Mouse (Mus musculus) heart, adult 2 months (tissue): ENCODE data around the gene Tbc1d1. TPM values are rescaled to one million over a fixed set of nuclear protein-coding genes. Genes with fewer than 3 reads are reported as not detected.
A peak's percentile ranks its signal among the peaks of the same experiment; 100 is the strongest.

Experiments
- DNase-seq, 2 experiments: peaks; one replicate each; pipeline ENCODE4 v3.0.0; 2021
- H3K27ac ChIP-seq: fragments of 200-600 bp; 2 replicates; pipeline ENCODE4 v1.8.1; 2022
- H3K27me3 ChIP-seq: fragments of 200-500 bp; 2 replicates; pipeline ENCODE4 v1.6.1; 2012; ENCODE audit warnings: mild to moderate bottlenecking, low read length, inconsistent platforms, mixed read lengths; ENCODE audit not compliant: control insufficient read depth, insufficient read depth
- H3K36me3 ChIP-seq: fragments of 200-500 bp; 2 replicates; pipeline ENCODE4 v1.6.1; 2012; ENCODE audit warnings: low read length, inconsistent platforms; ENCODE audit not compliant: control insufficient read depth, insufficient read depth
- H3K4me1 ChIP-seq: fragments of 200-500 bp; 2 replicates; pipeline ENCODE4 v1.6.1; 2011; ENCODE audit warnings: low read length; ENCODE audit not compliant: control insufficient read depth, insufficient read depth
- H3K4me3 ChIP-seq: fragments of 200-600 bp; 2 replicates; pipeline ENCODE4 v1.8.1; 2022
- H3K79me2 ChIP-seq: fragments of 200-500 bp; replicated peaks from 2 replicates; pipeline ENCODE4 v1.6.1; 2012; ENCODE audit warnings: mild to moderate bottlenecking, inconsistent platforms, low read length, moderate library complexity, mixed read lengths; ENCODE audit not compliant: control insufficient read depth, insufficient read depth
- H3K9ac ChIP-seq: fragments of 200-500 bp; 2 replicates; pipeline ENCODE4 v1.6.1; 2012; ENCODE audit warnings: low read depth, mild to moderate bottlenecking, control low read depth, inconsistent platforms, low read length, mixed read lengths
- CTCF ChIP-seq: fragments of 200-600 bp; IDR thresholded peaks from 2 replicates; pipeline ENCODE4 v1.8.1; 2022; ENCODE audit warnings: antibody characterized with exemption, mild to moderate bottlenecking, moderate library complexity
- EP300 ChIP-seq: fragments of 200-500 bp; IDR thresholded peaks from 2 replicates; pipeline ENCODE4 v1.6.1; 2011; ENCODE audit warnings: low read depth, low read length, control low read depth; ENCODE audit not compliant: insufficient read depth
- POLR2A ChIP-seq: fragments of 200-500 bp; IDR thresholded peaks from 2 replicates; pipeline ENCODE4 v1.6.1; 2011; ENCODE audit warnings: mild to moderate bottlenecking, low read depth, low read length, control low read depth; ENCODE audit not compliant: insufficient read depth
- WGBS: fragments of 180-500 bp; shearing (Covaris S2); methylation state at CpG from one replicate; pipeline ENCODE4 v1.1.7; 2018; 5-methylcytosine and 5-hydroxymethylcytosine counted together
- intact Hi-C: fragments of 180-260 bp; cut with DNase I; formaldehyde crosslinking; loops from one replicate; pipeline ENCODE4 v1.15.1; 2025
- polyA plus RNA-seq: library from polyadenylated mRNA; depleted of rRNA; stranded (reverse); fragments of >200 nt; gene quantifications from 2 replicates; pipeline ENCODE4 v1.2.3, GENCODE M21; 2012
- total RNA-seq, 2 experiments: library from RNA; stranded (reverse); gene quantifications; 2 replicates each; pipeline ENCODE4 v1.2.3; 2021

Tbc1d1 gene
- total and polyA plus RNA-seq, 3 experiments: 13.2 to 22.1 (median 13.6) TPM

GRCm38 (mm10) chr5:64282594-64282993 lies 126.5 kb downstream of the Tbc1d1 start:
- TF ChIP-seq POLR2A: no peak
- no peak for TF ChIP-seq CTCF
- WGBS: 67% methylated on average over 4 of the region's 4 CpGs
- peaks cover 5% of the 10 kb centered on the region; the same call in 1 of the 2 replicates for H3K4me1 ChIP-seq
- no peaks in the 10 kb centered on the region for H3K79me2 ChIP-seq
- H3K27ac ChIP-seq: no peak overlapping the region
- H3K4me3 ChIP-seq: no peak overlapping the region
- intact Hi-C loops: no loop called here
- peak in 1 of 2 experiments; percentile 50 for DNase-seq
- H3K36me3 ChIP-seq: no peaks in the 10 kb centered on the region; the same call in 1 of the 2 replicates
- H3K9ac ChIP-seq: no peak overlapping the region
- no peaks in the 10 kb centered on the region for H3K27me3 ChIP-seq

GRCm38 (mm10) chr5:64285289-64285688 lies 129.2 kb downstream of the Tbc1d1 start:
- no peak overlapping the region for H3K27ac ChIP-seq
- H3K4me3 ChIP-seq: no peak overlapping the region
- no peaks in the 10 kb centered on the region for H3K27me3 ChIP-seq
- H3K79me2 ChIP-seq: no peaks in the 10 kb centered on the region
- H3K36me3 ChIP-seq: peaks cover 4% of the 10 kb centered on the region
- H3K9ac ChIP-seq: no peak overlapping the region
- no peak for DNase-seq
- TF ChIP-seq CTCF (no peak), POLR2A (no peak), EP300 (no peak)
- H3K4me1 ChIP-seq: peaks cover 12% of the 10 kb centered on the region
- intact Hi-C loops: loop anchor here (5.0 kb wide), 2 partner anchors 182 to 222 kb away; no protein-coding TSS in a partner anchor
- 89% methylated on average over 4 of the region's 4 CpGs for WGBS

- peaks cover 12% of the 10 kb centered on the region for H3K4me1 ChIP-seq
- no peak overlapping the region for H3K4me3 ChIP-seq
- no peak overlapping the region for H3K27ac ChIP-seq
- 90% methylated on average over 13 of the region's 13 CpGs for WGBS
- peaks cover 6% of the 10 kb centered on the region; the same call in 1 of the 2 replicates for H3K36me3 ChIP-seq
- no peak overlapping the region for H3K9ac ChIP-seq
- no peaks in the 10 kb centered on the region for H3K79me2 ChIP-seq
- peak in 1 of 2 experiments; percentile 15 for DNase-seq
- no peaks in the 10 kb centered on the region for H3K27me3 ChIP-seq
- TF ChIP-seq CTCF (no peak), POLR2A (no peak), EP300 (no peak)
- intact Hi-C loops: loop anchor here (5.0 kb wide), 2 partner anchors 181 to 221 kb away; no protein-coding TSS in a partner anchor
These were observed 129.7 kb downstream of the Tbc1d1 start for GRCm38 (mm10) chr5:64285851-64286250.

- H3K79me2 ChIP-seq: no peaks in the 10 kb centered on the region
- H3K36me3 ChIP-seq: peaks cover 8% of the 10 kb centered on the region; the same call in 1 of the 2 replicates
- TF ChIP-seq POLR2A (no peak), EP300 (no peak), CTCF (no peak)
- intact Hi-C loops: loop anchor here (5.0 kb wide), 2 partner anchors 180 to 220 kb away; no protein-coding TSS in a partner anchor
- H3K27me3 ChIP-seq: no peaks in the 10 kb centered on the region
- 84% methylated on average over 8 of the region's 8 CpGs for WGBS
- DNase-seq: no peak
- no peak overlapping the region for H3K4me3 ChIP-seq
- H3K9ac ChIP-seq: no peak overlapping the region
- no peak overlapping the region for H3K27ac ChIP-seq
- peaks cover 14% of the 10 kb centered on the region for H3K4me1 ChIP-seq
These were observed 131.2 kb downstream of the Tbc1d1 start for GRCm38 (mm10) chr5:64287287-64287686.

GRCm38 (mm10) chr5:64288031-64288928 lies 132.2 kb downstream of the Tbc1d1 start:
- intact Hi-C loops: loop anchor here (2.0 to 5.0 kb wide), 4 partner anchors 57 to 525 kb away; no protein-coding TSS in a partner anchor
- H3K4me1 ChIP-seq: peaks cover 13% of the 10 kb centered on the region
- H3K36me3 ChIP-seq: peaks cover 8% of the 10 kb centered on the region; the same call in 1 of the 2 replicates
- DNase-seq: peak in 1 of 2 experiments; percentile 33
- H3K27me3 ChIP-seq: no peaks in the 10 kb centered on the region
- no peak overlapping the region for H3K9ac ChIP-seq
- peak overlapping the region; percentile 36 for H3K27ac ChIP-seq
- H3K79me2 ChIP-seq: no peaks in the 10 kb centered on the region
- 74% methylated on average over 14 of the region's 14 CpGs for WGBS
- no peak overlapping the region for H3K4me3 ChIP-seq
- TF ChIP-seq CTCF: no peak
- no peak for TF ChIP-seq POLR2A
- no peak for TF ChIP-seq EP300
